Mouse (Mus musculus) left cerebral cortex, adult 11 months (tissue): ENCODE results near the gene D10Jhu81e.

ENCODE experiments used
- DNase-seq: peaks from one replicate; pipeline ENCODE4 v3.0.0; 2022; ENCODE audit warnings: low spot score

D10Jhu81e gene

GRCm38 (mm10) chr10:78163241-78163640 lies 6.3 kb downstream of the D10Jhu81e start:
- DNase-seq, result no peak

GRCm38 (mm10) chr10:78162646-78163045 lies 6.9 kb downstream of the D10Jhu81e start:
- DNase-seq, result no peak

- DNase-seq, result no peak
Observed at GRCm38 (mm10) chr10:78161096-78161495, 8.5 kb downstream of the D10Jhu81e start.

GRCm38 (mm10) chr10:78160369-78161095 lies 9.1 kb downstream of the D10Jhu81e start:
- no peak for DNase-seq

- DNase-seq, result peak; percentile 77
Observed at GRCm38 (mm10) chr10:78159906-78160305, 9.7 kb downstream of the D10Jhu81e start.

GRCm38 (mm10) chr10:78159252-78159878 lies 10.2 kb downstream of the D10Jhu81e start:
- DNase-seq, result no peak

- no peak for DNase-seq
Observed at GRCm38 (mm10) chr10:78158041-78158440, 11.5 kb downstream of the D10Jhu81e start.

GRCm38 (mm10) chr10:78156926-78157325 lies 12.7 kb downstream of the D10Jhu81e start:
- no peak for DNase-seq

GRCm38 (mm10) chr10:78148834-78149766 lies 20.5 kb downstream of the D10Jhu81e start:
- DNase-seq, result no peak

- no peak for DNase-seq
Observed at GRCm38 (mm10) chr10:78147908-78148441, 21.6 kb downstream of the D10Jhu81e start.

- DNase-seq, result no peak
Observed at GRCm38 (mm10) chr10:78143727-78144505, 25.7 kb downstream of the D10Jhu81e start.

- no peak for DNase-seq
Observed at GRCm38 (mm10) chr10:78140843-78141242, 28.7 kb downstream of the D10Jhu81e start.

GRCm38 (mm10) chr10:78140251-78140600 lies 29.4 kb downstream of the D10Jhu81e start:
- DNase-seq, result no peak

GRCm38 (mm10) chr10:78139572-78140250 lies 29.9 kb downstream of the D10Jhu81e start:
- no peak for DNase-seq

- DNase-seq, result no peak
Observed at GRCm38 (mm10) chr10:78138812-78139523, 30.6 kb downstream of the D10Jhu81e start.

GRCm38 (mm10) chr10:78137191-78137590 lies 32.4 kb downstream of the D10Jhu81e start:
- DNase-seq, result no peak

- no peak for DNase-seq
Observed at GRCm38 (mm10) chr10:78135947-78136346, 33.6 kb downstream of the D10Jhu81e start.

GRCm38 (mm10) chr10:78134975-78135798 lies 34.4 kb downstream of the D10Jhu81e start:
- DNase-seq, result no peak

- DNase-seq, result no peak
Observed at GRCm38 (mm10) chr10:78134400-78134799, 35.2 kb downstream of the D10Jhu81e start.
